Mouse (Mus musculus) liver, adult 2 months (tissue): Measurements from ENCODE around the gene Taar9. TPM values are rescaled to one million over a fixed set of nuclear protein-coding genes. Genes with fewer than 3 reads are reported as not detected.
"Not testable (repeated sequence)": the region's sequence is repeated elsewhere in the genome, so short reads cannot be mapped to it uniquely, and the experiment has no call there.

ENCODE experiments used
- DNase-seq: peaks from one replicate; pipeline ENCODE4 v3.0.0-alpha.2; 2011; ENCODE audit warnings: low read depth, low spot score; ENCODE audit errors: extremely low read depth
- H3K27ac ChIP-seq: fragments of 200-500 bp; replicated peaks from 2 replicates; pipeline ENCODE4 v1.5.1; 2012; ENCODE audit warnings: low read depth, mild to moderate bottlenecking, control low read depth, inconsistent platforms, low read length; ENCODE audit not compliant: insufficient read depth
- H3K27me3 ChIP-seq: fragments of 200-500 bp; 2 replicates; pipeline ENCODE4 v1.6.1; 2012; ENCODE audit warnings: mild to moderate bottlenecking, moderate library complexity, low read length, inconsistent platforms; ENCODE audit not compliant: control insufficient read depth, insufficient read depth
- H3K36me3 ChIP-seq: fragments of 200-500 bp; 2 replicates; pipeline ENCODE4 v1.6.1; 2012; ENCODE audit warnings: low read length, inconsistent platforms; ENCODE audit not compliant: control insufficient read depth, insufficient read depth
- H3K4me1 ChIP-seq: fragments of 200-500 bp; 2 replicates; pipeline ENCODE4 v1.6.1; 2011; ENCODE audit warnings: low read length; ENCODE audit not compliant: control insufficient read depth, insufficient read depth
- H3K4me3 ChIP-seq: fragments of 200-500 bp; 2 replicates; pipeline ENCODE4 v1.5.1; 2011; ENCODE audit warnings: low read depth, mild to moderate bottlenecking, control low read depth, low read length, moderate library complexity; ENCODE audit not compliant: insufficient read depth
- H3K79me2 ChIP-seq: fragments of 200-500 bp; 2 replicates; pipeline ENCODE4 v1.6.1; 2012; ENCODE audit warnings: inconsistent platforms, mild to moderate bottlenecking, low read length, moderate library complexity; ENCODE audit not compliant: control insufficient read depth, insufficient read depth
- H3K9ac ChIP-seq: fragments of 200-500 bp; 2 replicates; pipeline ENCODE4 v1.6.1; 2012; ENCODE audit warnings: low read depth, mild to moderate bottlenecking, control low read depth, inconsistent platforms, low read length
- CTCF ChIP-seq: fragments of 200-500 bp; IDR thresholded peaks from 2 replicates; pipeline ENCODE4 v1.5.1; 2011; ENCODE audit warnings: low read depth, low read length, control low read depth
- POLR2A ChIP-seq: fragments of 200-500 bp; IDR thresholded peaks from 2 replicates; pipeline ENCODE4 v1.6.1; 2011; ENCODE audit warnings: low read length, control low read depth; ENCODE audit not compliant: insufficient read depth; ENCODE audit errors: extremely low read depth
- WGBS: fragments of 180-500 bp; shearing (Covaris S2); methylation state at CpG from one replicate; pipeline ENCODE4 v1.1.7; 2018; 5-methylcytosine and 5-hydroxymethylcytosine counted together
- polyA plus RNA-seq: library from polyadenylated mRNA; depleted of rRNA; stranded (reverse); fragments of >200 nt; gene quantifications from 2 replicates; pipeline ENCODE4 v1.2.3, GENCODE M21; 2012; rRNA removed
- total RNA-seq: library from RNA; depleted of rRNA; stranded (reverse); fragments of >200 nt; gene quantifications from 2 replicates; pipeline ENCODE4 v1.2.3, GENCODE M21; 2014; rRNA removed

Gene Taar9
- total RNA-seq (not detected in 2 replicates), polyA plus RNA-seq (not detected in 2 replicates)

- H3K79me2 ChIP-seq, H3K9ac ChIP-seq, H3K27me3 ChIP-seq, H3K4me3 ChIP-seq, H3K36me3 ChIP-seq, H3K4me1 ChIP-seq, DNase-seq, H3K27ac ChIP-seq: not testable (repeated sequence)
- WGBS: 90% methylated on average over 8 of the region's 8 CpGs
Observed at GRCm38 (mm10) chr10:24109434-24109833, at the start of gene Taar9. Gene Taar9 (minus strand): TSS chr10:24109534.

- TF ChIP-seq CTCF (no peak), POLR2A (no peak)
- no peaks in the 10 kb centered on the region for H3K27me3 ChIP-seq
- peaks cover 2% of the 10 kb centered on the region for H3K4me1 ChIP-seq
- 96% methylated on average over 12 of the region's 12 CpGs for WGBS
- DNase-seq: no peak
- no peak overlapping the region for H3K4me3 ChIP-seq
- no peak overlapping the region for H3K9ac ChIP-seq
- H3K27ac ChIP-seq: no peak overlapping the region
- H3K36me3 ChIP-seq: peaks cover 29% of the 10 kb centered on the region
- H3K79me2 ChIP-seq: peaks cover 29% of the 10 kb centered on the region; the same call in 1 of the 2 replicates
Observed at GRCm38 (mm10) chr10:24158470-24159254, 49.3 kb upstream of the Taar9 start.

GRCm38 (mm10) chr10:24150086-24150485 is 40.8 kb upstream of the Taar9 start:
- DNase-seq: peak; percentile 61
- Histone ChIP-seq H3K9ac (peak overlapping the region; percentile 33), H3K4me1 (peaks cover 11% of the 10 kb centered on the region), H3K27me3 (no peaks in the 10 kb centered on the region), H3K36me3 (peaks cover 6% of the 10 kb centered on the region; the same call in 1 of the 2 replicates), H3K27ac (0 out of 2 replicates have a peak overlapping the region, but pooled peaks have one; percentile 18), H3K79me2 (peaks cover 22% of the 10 kb centered on the region; the same call in 1 of the 2 replicates), H3K4me3 (peak overlapping the region; percentile 5)
- no peak for TF ChIP-seq CTCF
- TF ChIP-seq POLR2A: no peak
- WGBS: 6% methylated on average over 7 of the region's 7 CpGs

- H3K9ac ChIP-seq: peak within 1 kb of the TSS; percentile 74
- peak; percentile 81 for DNase-seq
- under 1% methylated on average over 45 of the region's 45 CpGs for WGBS
- peaks cover 3% of the 10 kb centered on the region; the same call in 1 of the 2 replicates for H3K36me3 ChIP-seq
- no peaks in the 10 kb centered on the region for H3K27me3 ChIP-seq
- H3K4me1 ChIP-seq: peaks cover 11% of the 10 kb centered on the region
- TF ChIP-seq POLR2A: peak; percentile 72
- TF ChIP-seq CTCF: no peak
- peak within 1 kb of the TSS; percentile 77 for H3K4me3 ChIP-seq
- peaks cover 22% of the 10 kb centered on the region; the same call in 1 of the 2 replicates for H3K79me2 ChIP-seq
- H3K27ac ChIP-seq: peak within 1 kb of the TSS; percentile 38
Observed at GRCm38 (mm10) chr10:24149135-24149781, 39.9 kb upstream of the Taar9 start, which contains the start of gene Stx7. Gene Stx7 (plus strand): TSS chr10:24149302.

- Histone ChIP-seq H3K27me3 (no peaks in the 10 kb centered on the region), H3K4me1 (no peaks in the 10 kb centered on the region), H3K4me3 (no peak overlapping the region), H3K36me3 (no peaks in the 10 kb centered on the region), H3K79me2 (no peaks in the 10 kb centered on the region; the same call in 1 of the 2 replicates), H3K9ac (no peak overlapping the region), H3K27ac (no peak overlapping the region)
- 78% methylated on average over 3 of the region's 3 CpGs for WGBS
- TF ChIP-seq CTCF (no peak), POLR2A (no peak)
- no peak for DNase-seq
Observed at GRCm38 (mm10) chr10:24142735-24143134, 33.4 kb upstream of the Taar9 start.
